19 mouse cellular contexts compared by ENCODE assay signal in the genomic region with DNA sequence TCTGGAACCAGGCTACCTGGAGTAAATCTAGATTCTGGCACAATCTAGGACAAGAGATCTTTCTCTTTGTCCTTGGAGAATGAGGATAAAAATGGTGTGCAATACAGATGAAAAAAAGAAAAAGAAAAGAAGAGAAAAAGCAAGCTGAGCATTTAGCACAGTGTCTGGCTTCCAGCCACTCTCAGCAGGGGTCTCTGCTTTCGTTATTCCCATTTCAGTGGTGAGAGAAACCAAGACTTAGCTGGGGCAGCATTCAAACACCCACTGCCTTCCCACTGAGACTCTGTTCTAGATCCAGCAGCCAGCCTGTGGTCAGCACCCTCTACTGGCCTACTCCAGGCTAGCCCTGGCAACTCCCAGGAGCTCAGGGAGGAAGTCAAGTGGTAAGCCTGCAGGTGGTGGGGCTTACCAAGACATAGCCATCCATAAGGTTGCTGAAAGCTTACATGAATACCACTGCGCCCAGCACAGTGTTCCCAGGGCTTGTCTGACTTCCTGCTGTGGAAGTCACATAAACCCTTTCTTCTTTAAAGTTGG. TPM values are rescaled to one million over a fixed set of nuclear protein-coding genes. Genes with fewer than 3 reads are reported as not detected.
A peak's percentile ranks its signal among the peaks of the same experiment; 100 is the strongest.
DNase-seq lines count a peak whose midpoint lies in the region; ATAC-seq and TF ChIP-seq lines count a peak whose summit lies in the region.
"Had no signal": no experiment of that assay in that cellular context is flagged by ENCODE, and none has a peak within 500 bp of the region (broad histone marks: within the 10 kb centered on the region; RNA-seq: fewer than 3 reads in every experiment).

No protein-coding gene starts in this region.

- no peaks in the 10 kb centered on the region for H3K27me3 ChIP-seq in intestine, postnatal 0 days (replicated peaks; ENCODE audit: control insufficient read depth, insufficient read depth, low read length)
- H3K27me3 ChIP-seq in intestine, embryonic 15.5 days (replicated peaks) = no peaks in the 10 kb centered on the region
- peaks cover 2% of the 10 kb centered on the region for H3K27me3 ChIP-seq in CH12.LX (replicated peaks)
- H3K27me3 ChIP-seq: forebrain, embryonic 12.5 days; midbrain, embryonic 12.5 days; neural tube, embryonic 12.5 days had no signal

- peaks cover 49% of the 10 kb centered on the region for H3K36me3 ChIP-seq in intestine, postnatal 0 days (ENCODE audit: control insufficient read depth, insufficient read depth)
- peaks cover 10% of the 10 kb centered on the region; the same call in 1 of the 2 replicates for H3K36me3 ChIP-seq in intestine, embryonic 15.5 days
- peaks cover 0 to 4% of the 10 kb centered on the region in 2 experiments for H3K36me3 ChIP-seq in CH12.LX (replicated peaks in 1 of 2; ENCODE audit: control insufficient read depth in 1 of 2, insufficient read depth in 1 of 2, low read length in 1 of 2)

- H3K9ac ChIP-seq in intestine, postnatal 0 days (ENCODE audit: low read depth, low read length) = no peak overlapping the region
- no peak overlapping the region for H3K9ac ChIP-seq in intestine, embryonic 15.5 days
- no peak overlapping the region for H3K9ac ChIP-seq in CH12.LX (ENCODE audit: insufficient read depth, low read depth)
- H3K9ac ChIP-seq: midbrain, embryonic 12.5 days; neural tube, embryonic 12.5 days had no signal

- TF ChIP-seq RAD21 in CH12.LX (IDR thresholded peaks at IDR 0.05; ENCODE audit: low read depth, low read length) = no peak

- 89% methylated on average over 2 of the region's 2 CpGs for WGBS in intestine, postnatal 0 days
- 80% methylated on average over 2 of the region's 2 CpGs for WGBS in intestine, embryonic 15.5 days
- 77% methylated on average over 2 of the region's 2 CpGs for WGBS in bone marrow, adult 2 months

- peak; percentile 45 to 55 for DNase-seq in cerebellum, postnatal 14 days
- DNase-seq in cerebellum, adult 11-12 months = no peak
- DNase-seq in CH12.LX (ENCODE audit: extremely low read depth) = peak; percentile 6
- no peak for DNase-seq in thymus, postnatal 36 days
- DNase-seq: adrenal gland, adult 2 months; gastrocnemius, postnatal 14 days; kidney, adult 8-10 months; kidney, postnatal 25 days; layer of hippocampus, adult 9-11 months; lung, postnatal 10 days; thymus, postnatal 25 days had no signal

- no peak overlapping the region for H3K27ac ChIP-seq in intestine, postnatal 0 days (ENCODE audit: low read depth, low read length)
- H3K27ac ChIP-seq in intestine, embryonic 15.5 days = no peak overlapping the region
- H3K27ac ChIP-seq in CH12.LX (ENCODE audit: insufficient read depth, low read depth) = no peak overlapping the region
- no peak overlapping the region for H3K27ac ChIP-seq in bone marrow, adult 2 months (ENCODE audit: control insufficient read depth, insufficient read depth, low read depth, low read length, poor library complexity)
- H3K27ac ChIP-seq: forebrain, embryonic 12.5 days; heart, embryonic 10.5 days; midbrain, embryonic 12.5 days; neural tube, embryonic 12.5 days had no signal

- no peaks in the 10 kb centered on the region for H3K4me1 ChIP-seq in intestine, postnatal 0 days (replicated peaks; ENCODE audit: control insufficient read depth, insufficient read depth, low read length)
- no peaks in the 10 kb centered on the region for H3K4me1 ChIP-seq in intestine, embryonic 15.5 days (replicated peaks)
- H3K4me1 ChIP-seq in CH12.LX (ENCODE audit: control insufficient read depth in 1 of 2, insufficient read depth in 2 of 2) = peaks cover 0 to 5% of the 10 kb centered on the region in 2 experiments; a peak in 3 of 4 replicates
- no peaks in the 10 kb centered on the region for H3K4me1 ChIP-seq in bone marrow, adult 2 months (ENCODE audit: control insufficient read depth, insufficient read depth, low read length)
- H3K4me1 ChIP-seq: forebrain, embryonic 12.5 days; heart, embryonic 10.5 days; midbrain, embryonic 12.5 days; neural tube, embryonic 12.5 days had no signal

- H3K4me2 ChIP-seq in intestine, postnatal 0 days (replicated peaks; ENCODE audit: low read depth) = no peak overlapping the region
- H3K4me2 ChIP-seq in intestine, embryonic 15.5 days (replicated peaks) = no peak overlapping the region
- no peak overlapping the region for H3K4me2 ChIP-seq in CH12.LX (ENCODE audit: insufficient read depth, low read depth, poor library complexity, severe bottlenecking)
- H3K4me2 ChIP-seq: forebrain, embryonic 12.5 days; midbrain, embryonic 12.5 days; neural tube, embryonic 12.5 days had no signal

- no peaks in the 10 kb centered on the region for H3K9me3 ChIP-seq in intestine, postnatal 0 days (ENCODE audit: control insufficient read depth)
- H3K9me3 ChIP-seq in intestine, embryonic 15.5 days = no peaks in the 10 kb centered on the region
- no peaks in the 10 kb centered on the region for H3K9me3 ChIP-seq in CH12.LX (replicated peaks; ENCODE audit: low read length)
- H3K9me3 ChIP-seq: forebrain, embryonic 12.5 days; heart, embryonic 10.5 days; midbrain, embryonic 12.5 days; neural tube, embryonic 12.5 days had no signal

- in situ Hi-C loops in CH12.LX (cut with MboI; ENCODE audit: low pct_ligation_motif_present, low pct_unique_long_range_greater_than_20kb, low sequenced_read_pairs) = no loop called here

- no peak overlapping the region for H3K4me3 ChIP-seq in intestine, postnatal 0 days (ENCODE audit: low read depth, low read length)
- H3K4me3 ChIP-seq in intestine, embryonic 15.5 days (replicated peaks) = no peak overlapping the region
- H3K4me3 ChIP-seq in CH12.LX (replicated peaks in 1 of 3; ENCODE audit: low read depth in 2 of 3, low read length in 2 of 3, poor library complexity in 1 of 3) = no peak overlapping the region
- no peak overlapping the region for H3K4me3 ChIP-seq in bone marrow, adult 2 months (replicated peaks; ENCODE audit: control insufficient read depth, low read depth, low read length)
- H3K4me3 ChIP-seq: forebrain, embryonic 12.5 days; heart, embryonic 10.5 days; midbrain, embryonic 12.5 days; neural tube, embryonic 12.5 days had no signal

- TF ChIP-seq EP300 in CH12.LX (IDR thresholded peaks at IDR 0.05; ENCODE audit: low read length) = no peak

- no peaks in the 10 kb centered on the region for H3K79me2 ChIP-seq in CH12.LX (replicated peaks; ENCODE audit: control insufficient read depth, extremely low read depth, insufficient read depth, poor library complexity, severe bottlenecking)

- no peak for ATAC-seq in intestine, postnatal 0 days
- no peak for ATAC-seq in intestine, embryonic 15.5 days

- TF ChIP-seq CTCF in intestine, postnatal 0 days (IDR thresholded peaks at IDR 0.05; ENCODE audit: low read depth) = peak; percentile 13; the same call in 1 of the 2 replicates
- peak in 1 of 2 experiments; percentile 33; a peak in 2 of 4 replicates for TF ChIP-seq CTCF in CH12.LX (conservative IDR thresholded peaks at IDR 0.05 in 1 of 2, IDR thresholded peaks at IDR 0.05 in 1 of 2; ENCODE audit: low read depth in 2 of 2, low read length in 2 of 2)
- TF ChIP-seq CTCF in bone marrow, adult 2 months (IDR thresholded peaks at IDR 0.05; ENCODE audit: control insufficient read depth, insufficient read depth, low read length) = 0 out of 2 replicates have a peak, but pooled peaks have one; percentile 7

- no peak for TF ChIP-seq POLR2A in CH12.LX (IDR thresholded peaks at IDR 0.05; ENCODE audit: low read depth, low read length)
- no peak for TF ChIP-seq POLR2A in bone marrow, adult 2 months (IDR thresholded peaks at IDR 0.05; ENCODE audit: borderline replicate concordance, control insufficient read depth, low read depth, low read length)

- dilution Hi-C loops in CH12.LX (cut with MboI; ENCODE audit: extremely low pct_ligation_motif_present, extremely low pct_unique_long_range_greater_than_20kb, low sequenced_read_pairs) = no loop called here

TF ChIP-seq in CH12.LX, 34 proteins besides CTCF, POLR2A, EP300 and RAD21:
- TF ChIP-seq TBP (conservative IDR thresholded peaks at IDR 0.05; ENCODE audit: low read depth, low read length) (no peak), JUND (conservative IDR thresholded peaks at IDR 0.05; ENCODE audit: low read depth, low read length) (no peak), ETS1 (conservative IDR thresholded peaks at IDR 0.05; ENCODE audit: low read depth, low read length) (no peak), RCOR1 (conservative IDR thresholded peaks at IDR 0.05; ENCODE audit: low read depth, low read length) (no peak), JUN (IDR thresholded peaks at IDR 0.05; ENCODE audit: insufficient read depth, low read depth, low read length) (no peak), CHD1 (IDR thresholded peaks at IDR 0.05; ENCODE audit: low read depth, low read length) (no peak)

RNA-seq across cellular contexts. Expression of gene Arpin, which starts 6.6 kb away (rescaled TPM):
- 36.1 and 37.5 TPM in 2 replicates for polyA plus RNA-seq in intestine, postnatal 0 days (2015; fragmentation: Nextera tagmentation; extraction: Ambion mirVana)
- 49.7 and 52.7 TPM in 2 replicates for polyA plus RNA-seq in intestine, embryonic 15.5 days (2015; fragmentation: Nextera tagmentation; extraction: Ambion mirVana)
- not detected in 2 replicates for total RNA-seq in CH12.LX (2012; rRNA removed)
- total RNA-seq in CH12.LX (2014; rRNA removed) = not detected in 2 replicates
- not detected in 2 replicates for polyA plus RNA-seq in CH12.LX (2012; ENCODE audit: insufficient read length, low read depth)
- 0.84 and 2.4 TPM in 2 replicates for polyA plus RNA-seq in bone marrow, adult 2 months (2011; ENCODE audit: insufficient read depth, insufficient read length, low replicate concordance, missing spikeins)
- total RNA-seq: megakaryocyte progenitor cell, adult 5-6 weeks had no signal

RNA-seq across cellular contexts. Expression of gene Ap3s2, which starts 8.1 kb away (rescaled TPM):
- polyA plus RNA-seq in intestine, postnatal 0 days (2015; fragmentation: Nextera tagmentation; extraction: Ambion mirVana) = 21.2 and 21.3 TPM in 2 replicates
- polyA plus RNA-seq in intestine, embryonic 15.5 days (2015; fragmentation: Nextera tagmentation; extraction: Ambion mirVana) = 27.6 and 36.8 TPM in 2 replicates
- total RNA-seq in CH12.LX (2012; rRNA removed) (11.8 and 12.7 TPM in 2 replicates), CH12.LX (2014; rRNA removed) (14.4 and 14.9 TPM in 2 replicates)
- polyA plus RNA-seq in CH12.LX (2012; ENCODE audit: insufficient read length, low read depth) = 21.8 and 28.3 TPM in 2 replicates
- polyA plus RNA-seq in bone marrow, adult 2 months (2011; ENCODE audit: insufficient read depth, insufficient read length, low replicate concordance, missing spikeins) = 9.0 and 14.5 TPM in 2 replicates

Comparison
In these comparisons a context has a peak if more than half of its experiments do, and no peak if none do; other contexts are left out.
1. DNase-seq: peak in cerebellum, postnatal 14 days (2 of 2) and CH12.LX (single experiment); none in cerebellum, adult 11-12 months (single experiment) and thymus, postnatal 36 days (0 of 2).
2. RNA of gene Arpin, which starts 6.6 kb away (polyA plus RNA-seq): 49.7 to 52.7 TPM in intestine, embryonic 15.5 days and 36.1 to 37.5 TPM in intestine, postnatal 0 days; 0.84 to 2.4 TPM in bone marrow, adult 2 months and not detected in CH12.LX; every median in the first group is over 10 times any median in the second.